Mouse (Mus musculus) 416B (cell line): ENCODE measurements around the gene Ccdc43.
"Not testable (repeated sequence)": the region's sequence is repeated elsewhere in the genome, so short reads cannot be mapped to it uniquely, and the experiment has no call there.

Source experiments
- DNase-seq: peaks from one replicate; pipeline ENCODE4 v3.0.0; 2011; ENCODE audit warnings: low read depth

The Ccdc43 gene

DNA sequence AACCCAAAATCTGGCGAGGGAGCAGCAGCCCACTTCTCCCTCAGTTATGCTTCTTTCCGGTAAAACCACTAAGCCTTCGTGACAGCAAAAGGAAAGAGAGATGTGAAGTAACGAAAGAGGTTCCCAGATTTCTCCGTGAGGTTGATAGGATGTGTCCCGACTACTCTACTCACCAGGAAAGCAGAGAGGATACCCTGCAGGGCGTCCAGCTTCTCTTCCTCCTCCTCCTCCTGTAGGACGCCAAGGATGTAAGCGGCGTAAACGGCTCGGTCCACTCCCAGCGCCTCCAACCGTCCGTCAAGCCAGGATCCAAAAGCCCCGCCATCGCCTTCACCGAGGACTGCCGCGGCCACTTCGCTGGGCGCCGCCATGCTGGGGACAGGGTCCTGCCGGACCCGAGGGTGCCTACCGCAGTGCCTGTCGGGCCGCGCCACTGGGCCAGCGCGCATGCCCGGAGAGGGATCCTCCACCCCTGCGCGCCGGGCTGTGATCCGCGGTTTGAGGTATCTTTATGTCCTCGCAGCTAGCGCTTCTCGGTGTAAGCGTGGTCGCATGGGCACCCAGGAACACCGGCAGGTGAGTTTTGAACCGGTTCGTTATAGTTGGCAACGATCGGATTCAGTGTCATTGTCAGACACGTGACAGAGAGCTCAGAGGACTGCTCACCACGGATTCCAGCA lies at the start of gene Ccdc43:
Gene Ccdc43, minus strand, starts transcription at position 445 of the 680 bp plus-strand sequence.
- peak; percentile 83 for DNase-seq

GRCm38 (mm10) chr11:102744746-102745145 lies 47.2 kb upstream of the Ccdc43 start:
- no peak for DNase-seq

GRCm38 (mm10) chr11:102742843-102743242 lies 45.3 kb upstream of the Ccdc43 start:
- no peak for DNase-seq

DNA sequence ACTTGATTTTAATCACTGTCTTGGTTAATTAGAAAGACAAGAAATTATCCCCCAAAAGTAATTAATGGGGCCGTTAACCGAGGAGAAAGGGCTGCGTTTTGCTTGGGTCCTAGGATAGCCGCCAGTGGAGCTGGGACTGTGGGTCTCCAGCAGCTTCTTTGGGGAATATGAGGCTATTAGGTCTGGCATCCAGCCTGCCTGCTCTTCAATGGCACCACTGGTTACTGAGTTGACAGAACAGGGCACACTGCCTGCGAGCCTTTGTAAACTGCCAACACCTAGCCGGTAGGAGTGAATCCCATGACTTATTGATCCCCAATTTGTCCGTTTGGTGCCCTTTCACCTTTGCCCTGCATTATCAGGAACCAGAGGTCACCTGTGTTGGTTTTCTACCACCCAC lies 44.5 kb upstream of the Ccdc43 start:
- no peak for DNase-seq

- no peak for DNase-seq
Measured at GRCm38 (mm10) chr11:102741129-102741950, 43.8 kb upstream of the Ccdc43 start.

DNA sequence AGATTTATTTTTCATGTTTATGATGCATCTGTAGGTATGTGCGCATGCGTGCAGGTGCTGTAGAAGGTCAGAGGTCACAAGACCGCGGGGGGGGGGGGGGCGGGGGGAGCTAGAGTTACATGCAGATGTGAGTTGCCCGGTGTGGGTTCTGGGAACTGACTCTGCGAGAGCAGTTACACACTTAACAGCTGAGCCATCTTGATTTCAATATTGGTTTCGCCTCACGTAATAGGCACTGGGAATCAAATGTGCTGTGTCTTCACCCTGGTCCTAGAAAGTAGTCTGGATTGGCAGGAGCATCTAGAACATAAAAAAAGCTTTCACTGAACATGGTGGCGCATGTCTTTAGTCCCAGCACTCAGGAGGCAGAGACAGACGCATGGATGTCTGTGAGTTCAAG lies 43.1 kb upstream of the Ccdc43 start:
- no peak for DNase-seq

- peak; percentile 52 for DNase-seq
Measured at GRCm38 (mm10) chr11:102739278-102739966, 41.8 kb upstream of the Ccdc43 start.

DNA sequence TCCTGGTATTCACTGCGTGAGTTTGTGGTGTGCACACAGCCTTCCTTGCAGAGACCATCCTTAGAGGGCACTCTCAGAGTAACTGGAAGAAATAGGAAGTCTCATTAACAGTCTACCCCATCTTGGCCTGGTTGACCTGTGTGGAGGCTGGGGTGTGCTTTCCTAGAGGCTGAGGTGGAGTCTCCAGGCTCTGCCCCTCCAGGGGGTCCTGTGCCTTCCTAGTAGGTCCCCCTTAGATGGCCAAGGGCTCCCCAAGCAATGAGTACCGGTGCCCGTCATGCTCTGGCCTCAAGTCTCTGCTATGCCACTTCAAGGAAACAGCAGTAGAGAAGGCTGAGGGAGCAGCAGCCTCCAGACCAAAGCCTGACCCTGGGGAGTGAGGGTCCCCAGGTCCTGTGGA lies 40.5 kb upstream of the Ccdc43 start:
- no peak for DNase-seq

GRCm38 (mm10) chr11:102734961-102735360 lies 37.4 kb upstream of the Ccdc43 start:
- DNase-seq: no peak

DNA sequence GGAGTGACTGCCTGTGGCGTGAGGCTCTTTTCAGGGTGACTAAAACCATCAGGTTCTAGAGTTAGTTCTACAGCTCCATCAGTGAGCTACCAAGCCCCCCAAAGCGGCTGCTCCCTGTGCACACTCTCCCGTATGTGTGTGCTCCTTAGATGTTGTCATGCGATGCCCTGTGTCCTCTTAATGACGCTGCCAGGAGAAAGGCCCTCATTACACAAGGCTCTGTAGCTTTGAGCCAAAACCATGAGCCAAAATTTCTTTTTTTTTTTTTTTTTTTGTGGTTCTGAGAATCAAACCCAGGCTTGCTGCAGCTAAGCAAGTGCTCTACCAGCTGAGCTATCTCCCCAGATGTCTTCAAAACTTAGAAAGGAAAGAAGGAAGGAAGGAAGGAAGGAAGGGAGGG lies 35.6 kb upstream of the Ccdc43 start:
- DNase-seq: no peak

DNA sequence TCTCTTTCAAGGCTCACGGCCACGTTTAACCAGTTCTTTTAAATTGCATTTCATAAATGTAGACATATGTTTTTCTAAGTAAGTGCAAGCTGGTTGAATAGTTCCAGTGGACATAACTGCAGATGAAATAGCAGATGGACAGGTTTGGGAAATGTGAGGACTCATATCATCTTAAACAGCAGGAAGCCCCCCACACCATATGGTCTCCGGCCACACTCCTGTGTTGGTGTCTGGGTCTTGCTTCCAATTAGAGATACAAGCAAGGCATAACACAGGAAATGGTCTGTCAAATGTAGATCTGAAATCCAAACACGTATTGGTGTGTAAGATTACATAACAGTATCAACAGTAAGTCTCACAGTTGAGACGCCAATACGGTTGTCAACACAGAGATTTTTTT lies 33.8 kb upstream of the Ccdc43 start:
- DNase-seq: peak; percentile 60

DNA sequence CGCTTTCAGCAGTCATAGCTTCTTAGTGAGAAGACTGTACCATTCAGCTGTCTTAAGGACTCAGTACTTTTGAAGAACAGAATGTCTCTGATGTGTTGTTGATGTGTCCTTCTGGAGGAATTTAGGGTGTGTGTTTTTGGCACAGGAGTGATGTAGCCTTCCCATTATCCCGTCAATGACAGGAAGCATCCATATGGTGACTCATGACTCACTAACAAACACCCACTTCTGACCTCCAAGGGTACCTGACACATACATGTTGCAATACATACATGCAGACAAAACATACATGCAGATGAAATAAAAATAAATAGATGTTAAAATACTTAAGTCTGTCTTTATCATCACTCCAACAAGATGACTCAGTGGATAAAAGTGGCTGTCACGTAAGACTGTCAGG lies 32.3 kb upstream of the Ccdc43 start:
- no peak for DNase-seq

GRCm38 (mm10) chr11:102728614-102729013 lies 31.0 kb upstream of the Ccdc43 start:
- peak; percentile 94 for DNase-seq

- peak; percentile 49 for DNase-seq
Measured at GRCm38 (mm10) chr11:102725574-102725973, 28.0 kb upstream of the Ccdc43 start.

- DNase-seq: no peak
Measured at GRCm38 (mm10) chr11:102716135-102716534, 18.6 kb upstream of the Ccdc43 start.

DNA sequence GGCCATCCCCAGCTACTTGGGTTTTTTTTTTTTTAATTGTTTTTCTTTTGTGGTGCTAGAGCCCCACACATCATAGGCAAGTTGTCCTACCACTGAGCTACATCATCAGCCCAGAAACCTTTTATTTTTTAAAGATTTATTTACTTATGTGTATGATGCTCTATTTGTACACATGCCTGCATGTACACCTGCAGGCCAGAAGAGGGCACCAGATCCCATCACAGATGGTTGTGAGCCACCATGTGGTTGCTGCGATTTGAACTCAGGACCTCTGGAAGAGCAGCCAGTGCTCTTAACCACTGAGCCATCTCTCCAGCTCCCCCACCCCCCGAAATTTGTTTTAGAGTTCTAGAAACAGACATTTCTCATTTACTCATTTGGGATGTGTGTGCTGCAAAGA lies 17.0 kb upstream of the Ccdc43 start:
- not testable (repeated sequence) for DNase-seq

- DNase-seq: no peak
Measured at GRCm38 (mm10) chr11:102712411-102712810, 14.8 kb upstream of the Ccdc43 start.

- not testable (repeated sequence) for DNase-seq
Measured at GRCm38 (mm10) chr11:102702206-102702605, 4.6 kb upstream of the Ccdc43 start.

DNA sequence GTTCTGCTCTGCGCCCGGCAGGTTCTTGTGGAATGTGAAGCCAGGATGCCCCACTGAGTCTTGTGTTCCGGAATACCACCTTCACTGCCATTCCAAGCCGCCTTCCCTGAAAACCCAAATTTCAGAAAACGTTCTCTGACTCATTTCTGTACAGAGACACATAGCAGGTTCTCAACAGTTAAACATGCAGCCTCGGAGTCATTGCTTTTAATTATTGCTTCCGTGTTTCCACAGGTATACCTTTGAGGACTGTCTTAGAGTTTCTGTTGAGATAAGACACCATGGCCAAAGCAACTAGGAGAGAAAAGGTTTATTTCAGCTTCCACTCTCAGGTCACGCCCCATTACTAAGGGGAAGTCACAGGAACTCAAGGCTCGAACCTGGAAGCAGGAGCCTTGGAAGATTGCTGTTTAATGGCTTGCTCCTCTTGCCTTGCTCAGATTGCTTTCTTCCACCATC lies 465 bp upstream of the Ccdc43 start:
- no peak for DNase-seq

DNA sequence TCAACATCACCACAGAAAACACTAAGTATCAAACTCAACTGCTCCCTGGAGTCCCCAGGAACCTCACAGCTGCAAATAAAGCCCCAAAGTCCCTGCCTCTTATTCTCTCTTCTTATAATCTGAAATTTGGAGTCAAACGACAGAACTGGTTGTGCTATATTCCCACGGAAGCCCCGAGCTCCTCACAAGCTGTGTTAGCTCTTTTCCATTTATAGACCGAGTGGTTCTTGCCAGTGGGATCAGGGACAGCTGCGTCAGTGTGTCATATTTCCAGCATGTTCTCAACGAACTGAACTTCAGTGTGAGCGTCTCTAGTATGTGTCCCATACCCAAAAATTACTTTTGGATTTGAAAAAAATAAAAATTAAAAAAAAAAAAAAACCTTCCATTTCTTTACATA lies 2.3 kb downstream of the Ccdc43 start:
- no peak for DNase-seq

DNA sequence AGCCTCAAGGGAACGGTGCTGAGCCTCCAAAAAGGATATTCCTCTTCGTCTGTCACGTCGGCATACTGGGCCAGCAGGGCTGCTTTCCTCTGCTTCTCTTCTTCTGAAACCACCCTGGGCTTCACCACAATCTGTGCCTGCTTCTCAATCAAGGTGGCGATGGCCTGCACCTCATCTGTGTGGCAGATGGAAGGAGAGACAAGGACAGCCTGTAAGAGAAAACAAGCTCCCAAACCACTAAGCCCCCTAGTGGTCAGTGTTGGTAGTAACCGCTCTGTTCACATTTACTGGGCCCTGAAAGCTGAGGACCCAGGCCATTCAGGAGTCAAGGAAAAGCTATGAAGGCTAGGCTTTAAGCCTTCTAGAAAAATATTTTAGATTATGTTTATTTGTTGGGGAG lies 7.4 kb downstream of the Ccdc43 start:
- DNase-seq: peak; percentile 78

GRCm38 (mm10) chr11:102665637-102666435 lies 31.7 kb downstream of the Ccdc43 start:
- no peak for DNase-seq
